Mouse (Mus musculus) CD4-positive helper T cell, adult 2 months (primary cell): ENCODE measurements around the gene Cwc25.
"Not testable (repeated sequence)": the region's sequence is repeated elsewhere in the genome, so short reads cannot be mapped to it uniquely, and the experiment has no call there.

ENCODE experiments used
- DNase-seq: peaks from one replicate; pipeline ENCODE4 v3.0.0-alpha.2; 2012; ENCODE audit warnings: low read depth, missing footprints, low spot score

Cwc25 gene

DNA sequence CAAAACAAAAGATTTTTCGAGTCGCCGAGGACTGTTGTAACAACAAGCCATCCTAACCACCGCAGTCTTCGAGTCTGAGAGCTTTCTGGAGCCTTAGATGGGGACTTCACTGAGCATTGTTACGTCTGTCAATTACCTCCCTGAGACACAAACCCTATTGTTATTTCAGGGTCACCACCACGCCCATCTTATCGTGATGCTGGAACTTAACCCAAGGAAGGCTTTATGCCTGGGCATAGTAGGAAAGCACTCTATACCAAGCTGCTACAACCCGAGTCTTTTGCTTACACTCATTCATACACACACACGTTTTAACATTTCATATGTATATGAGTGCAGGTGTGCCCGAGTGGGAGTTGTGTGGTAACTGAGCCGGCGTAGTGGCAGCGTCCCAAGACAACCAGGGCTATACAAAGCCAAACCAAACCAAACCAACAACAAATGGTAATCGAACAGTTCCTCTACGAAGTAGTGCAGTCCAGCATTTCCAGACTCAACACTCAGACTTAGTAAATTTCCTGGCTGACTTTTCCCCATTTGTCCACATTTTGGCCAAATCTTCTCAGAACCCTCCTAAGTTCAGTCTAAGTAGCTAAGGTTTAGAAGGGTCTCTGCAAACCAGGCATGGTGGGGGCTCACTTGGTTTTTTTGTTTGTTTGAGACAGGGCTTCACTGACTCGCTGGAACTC is 9.6 kb upstream of the Cwc25 start, which contains the start of gene 1700001P01Rik:
Gene 1700001P01Rik, minus strand, starts transcription at position 111 of the 689 bp plus-strand sequence.
- DNase-seq = no peak

DNA sequence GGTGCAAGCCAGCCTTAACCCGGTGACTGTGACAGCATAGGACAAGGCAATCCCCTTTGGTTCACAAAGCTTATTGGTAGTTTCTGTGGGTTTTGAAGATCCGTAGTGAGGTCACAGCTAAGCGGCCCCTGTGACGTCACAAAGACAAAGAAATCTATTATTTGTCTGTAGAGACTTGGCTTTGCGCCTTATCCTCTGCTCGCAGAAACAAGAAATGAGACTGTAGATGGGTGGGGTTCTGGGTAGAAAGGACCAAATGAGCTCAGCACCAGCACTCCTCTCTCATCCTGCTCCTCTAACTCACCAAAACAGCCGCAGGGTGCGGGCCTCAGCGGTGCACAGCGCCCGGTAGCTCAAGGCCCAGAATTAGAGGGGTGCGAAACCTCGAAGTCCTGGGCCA is 8.8 kb upstream of the Cwc25 start:
- DNase-seq = no peak

DNA sequence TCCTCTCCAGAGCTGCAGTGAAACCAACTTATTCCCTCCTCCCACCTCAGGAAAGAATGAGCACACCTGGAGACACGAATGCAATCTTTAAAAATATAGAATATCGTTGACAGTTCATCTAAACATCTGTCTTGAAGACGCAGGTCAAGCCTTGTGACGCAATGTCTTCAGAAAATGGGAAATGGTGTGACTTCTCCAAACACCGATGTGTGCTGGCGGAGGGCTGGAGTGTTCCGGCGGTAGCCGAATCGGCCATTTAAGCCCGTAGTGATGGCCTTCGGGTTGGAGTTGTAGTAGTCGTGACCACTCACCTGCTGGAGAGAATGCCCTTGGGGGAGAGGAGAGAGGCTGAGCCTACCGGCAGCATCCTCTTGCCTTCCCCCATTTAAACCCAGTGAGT is 5.1 kb upstream of the Cwc25 start:
- no peak for DNase-seq

DNA sequence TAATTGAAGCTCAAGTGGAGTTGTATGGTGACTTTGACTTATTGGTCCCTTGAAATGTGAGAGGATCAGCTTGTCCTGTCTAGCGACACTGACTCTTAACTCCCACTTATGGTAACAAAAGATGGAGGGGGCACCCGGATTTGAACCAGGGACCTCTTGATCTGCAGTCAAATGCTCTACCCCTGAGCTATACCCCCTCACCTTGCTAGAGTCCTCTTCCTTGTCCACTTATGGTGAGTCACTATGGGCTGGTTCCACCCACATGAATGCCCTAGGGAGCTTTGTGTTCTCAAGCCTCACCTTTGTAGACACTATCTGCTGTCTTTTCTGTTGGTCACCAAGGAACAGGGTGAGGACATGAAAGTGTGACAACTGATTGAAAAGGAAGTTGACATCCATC is 3.3 kb upstream of the Cwc25 start:
- no peak for DNase-seq

DNA sequence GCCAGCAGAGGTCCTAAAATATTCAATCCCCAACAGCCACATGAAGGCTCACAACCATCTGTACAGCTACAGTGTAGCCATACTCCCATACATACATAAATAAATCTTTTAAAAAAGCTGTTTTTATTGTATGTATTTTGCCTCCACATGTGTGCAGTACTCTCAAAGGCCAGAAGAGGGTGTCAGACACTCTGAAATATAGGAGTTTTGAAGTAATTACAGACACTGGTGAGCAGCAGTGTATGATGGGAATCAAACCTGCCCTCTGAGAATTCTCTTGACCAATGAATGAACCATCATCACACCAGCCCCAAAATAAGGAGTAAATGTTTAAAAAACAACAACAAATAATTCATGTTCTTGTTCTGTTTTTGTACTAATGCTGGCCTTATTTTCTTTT is 4.7 kb downstream of the Cwc25 start:
- no peak for DNase-seq

DNA sequence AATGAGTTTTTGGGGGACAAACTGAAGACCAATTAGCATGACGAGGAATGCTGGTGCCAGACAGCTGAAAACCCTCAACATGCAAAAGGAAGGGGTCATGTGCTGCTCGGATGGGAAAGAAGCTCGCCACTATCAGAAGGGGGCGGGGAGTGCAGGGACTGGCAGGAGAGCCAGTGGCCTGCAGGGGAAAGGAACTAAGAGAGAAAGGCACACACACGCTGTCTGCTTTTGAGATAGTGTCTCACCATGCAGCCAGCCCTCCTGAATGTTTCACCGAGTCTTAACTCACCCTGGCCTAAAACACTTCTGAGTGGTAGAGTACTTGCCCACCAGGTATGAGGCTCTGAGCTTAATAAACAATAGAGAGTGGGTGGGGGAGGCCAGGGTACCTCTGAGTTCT is 7.4 kb downstream of the Cwc25 start:
- DNase-seq = no peak

DNA sequence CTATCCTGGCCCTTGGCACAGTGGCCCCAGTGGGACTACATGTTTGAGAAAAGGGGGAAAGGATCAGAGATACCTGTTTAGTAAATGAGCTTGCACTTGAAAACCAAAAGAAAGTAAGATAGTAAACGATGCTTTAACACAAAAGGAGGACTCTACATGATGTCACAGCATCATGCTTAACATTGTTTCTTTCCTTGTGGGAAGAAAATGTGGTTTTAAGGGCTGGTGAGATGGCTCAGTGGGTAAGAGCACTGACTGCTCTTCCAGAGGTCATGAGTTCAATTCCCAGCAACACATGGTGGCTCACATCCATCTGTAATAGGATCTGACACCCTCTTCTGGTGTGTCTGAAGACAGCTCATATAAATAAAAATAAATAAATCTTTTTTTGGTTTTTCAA is 8.2 kb downstream of the Cwc25 start:
- DNase-seq = no peak

DNA sequence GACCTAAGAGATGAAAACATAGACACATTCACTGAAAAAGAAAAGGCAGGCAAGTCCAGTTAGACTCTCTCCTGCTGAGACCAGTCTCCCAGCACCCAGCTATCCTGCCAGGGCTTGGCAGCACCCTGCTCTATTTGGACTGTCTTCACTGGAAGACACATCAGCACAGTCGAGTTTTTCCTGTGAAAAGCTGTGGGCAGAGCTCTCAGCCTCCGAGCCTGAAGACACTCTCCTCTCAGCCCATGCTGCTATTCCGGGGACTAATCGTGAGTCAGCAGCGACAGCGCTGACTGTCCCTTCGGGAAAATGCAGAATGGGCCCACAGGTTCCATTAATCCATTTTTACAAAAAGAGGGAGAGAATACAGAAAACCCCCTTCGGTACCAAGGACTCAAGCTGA is 13.1 kb downstream of the Cwc25 start:
- DNase-seq = no peak

DNA sequence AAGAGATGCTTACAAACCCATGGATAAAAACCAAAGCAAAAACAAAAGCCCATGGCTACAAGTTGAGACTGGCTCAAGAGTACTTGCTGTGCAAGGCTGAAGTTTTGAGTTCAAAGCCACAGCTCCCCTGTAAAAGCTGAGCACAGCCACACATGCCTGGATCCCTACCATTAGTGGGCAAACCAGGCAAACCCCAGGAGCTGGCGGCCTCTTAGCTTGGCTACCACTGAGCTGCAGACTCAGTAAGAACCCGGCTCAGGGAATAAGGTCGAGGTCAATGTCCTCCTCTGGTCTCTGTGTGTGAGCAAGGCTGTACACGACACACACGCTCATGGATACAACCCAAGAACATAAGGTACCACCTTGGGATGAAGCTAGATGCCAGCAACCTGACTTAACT is 17.9 kb downstream of the Cwc25 start:
- no peak for DNase-seq

DNA sequence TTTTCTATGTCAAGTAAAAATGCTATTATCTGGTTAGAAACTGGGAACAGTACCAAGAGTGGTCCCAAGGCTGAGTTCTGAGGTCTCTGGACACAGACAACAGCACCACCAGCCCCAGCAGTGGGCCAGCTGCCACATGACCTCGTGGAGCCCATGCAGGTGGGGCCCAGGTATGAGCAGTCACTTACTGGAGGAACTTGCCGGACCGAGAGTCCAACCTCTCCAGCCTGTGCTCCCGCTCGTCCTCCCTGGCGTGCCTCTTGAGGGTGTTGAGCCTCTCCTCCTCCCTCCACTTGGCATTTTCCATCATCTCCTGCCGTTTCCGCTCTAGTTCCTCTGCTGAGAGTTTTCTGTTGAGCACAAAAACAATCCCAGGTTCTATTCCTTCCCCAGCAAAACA is 18.6 kb downstream of the Cwc25 start:
- DNase-seq = no peak

DNA sequence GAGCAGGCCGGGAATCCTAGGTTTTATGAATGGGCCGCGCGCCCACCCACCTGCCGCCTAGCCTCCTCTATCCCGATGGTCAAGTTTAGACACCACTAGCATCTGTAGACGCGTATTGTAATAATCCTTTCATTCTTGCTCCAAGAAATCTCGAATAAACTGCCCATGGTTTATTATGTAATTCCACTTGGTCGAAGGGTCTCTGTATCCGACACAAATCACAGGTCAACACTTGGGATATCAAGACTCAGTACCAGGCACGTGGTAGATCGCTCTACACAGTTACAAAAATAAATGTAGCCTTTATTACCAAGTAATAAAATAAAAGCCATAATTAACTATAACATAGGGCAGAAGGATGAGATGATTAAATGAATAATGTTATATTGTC is 21.0 kb downstream of the Cwc25 start:
- no peak for DNase-seq

DNA sequence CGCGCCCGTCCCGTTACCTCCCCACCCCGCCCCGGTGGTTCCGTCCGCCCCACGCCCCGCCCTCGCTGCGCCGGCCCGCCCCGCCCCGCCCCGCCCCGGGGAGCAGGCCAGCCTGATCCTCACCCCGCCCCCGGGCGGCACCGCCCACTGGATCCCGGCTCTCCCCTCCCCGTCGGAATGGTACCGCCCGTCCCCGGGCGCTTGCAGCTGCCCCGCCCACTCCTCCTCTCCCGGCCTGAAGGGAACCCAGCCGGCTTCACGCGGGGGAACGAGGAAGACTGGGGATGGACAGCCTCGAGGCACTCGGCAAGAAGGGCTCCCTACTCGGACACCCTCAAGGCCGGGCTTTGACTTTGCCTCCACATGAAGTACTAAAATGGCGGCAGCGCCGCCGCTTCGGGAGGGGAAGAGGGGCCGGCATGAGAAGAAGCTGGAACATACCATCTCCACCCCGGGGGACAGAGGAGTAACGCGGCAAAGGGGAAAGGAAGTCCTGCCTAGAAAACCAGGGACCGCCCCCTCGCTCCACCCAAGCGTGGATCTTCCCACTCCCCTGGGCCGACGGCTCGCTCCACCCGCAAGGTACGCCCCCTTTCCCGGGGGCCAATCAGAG is 21.5 kb downstream of the Cwc25 start:
- DNase-seq = peak; percentile 99

DNA sequence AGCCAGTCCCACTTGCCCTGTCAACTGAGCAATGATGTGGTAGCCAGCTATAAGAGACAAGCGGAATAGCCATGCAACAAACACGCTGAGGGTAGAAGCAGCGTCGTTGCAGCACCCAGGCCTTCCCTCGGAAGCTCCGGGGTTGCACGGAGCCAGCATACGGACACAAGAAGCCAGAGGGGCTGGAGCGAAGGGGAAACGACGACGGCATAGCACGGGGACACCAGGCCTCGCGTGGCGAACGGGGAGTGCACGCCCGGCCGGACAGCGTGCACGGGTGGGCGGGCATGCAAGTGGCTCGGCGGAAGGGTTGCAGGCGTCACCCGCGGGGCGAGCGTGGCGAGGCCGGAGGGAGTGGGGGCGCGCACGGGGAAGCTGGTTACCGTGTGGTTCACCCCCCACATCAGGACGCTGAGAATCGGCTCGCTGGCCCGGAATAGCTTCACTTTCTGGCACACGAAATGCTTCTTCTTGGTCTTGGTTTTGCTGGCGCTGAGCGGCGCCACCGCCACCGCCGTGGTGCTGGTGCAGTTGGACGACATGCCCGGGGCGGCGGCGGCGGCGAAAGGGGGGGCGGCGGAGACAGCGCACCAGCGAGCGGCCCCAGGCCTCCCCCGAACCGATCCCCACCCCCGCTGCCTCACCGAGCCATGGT is 22.2 kb downstream of the Cwc25 start, which contains the start of gene Pip4k2b:
Gene Pip4k2b, minus strand, starts transcription at position 642 of the 655 bp plus-strand sequence.
- no peak for DNase-seq

DNA sequence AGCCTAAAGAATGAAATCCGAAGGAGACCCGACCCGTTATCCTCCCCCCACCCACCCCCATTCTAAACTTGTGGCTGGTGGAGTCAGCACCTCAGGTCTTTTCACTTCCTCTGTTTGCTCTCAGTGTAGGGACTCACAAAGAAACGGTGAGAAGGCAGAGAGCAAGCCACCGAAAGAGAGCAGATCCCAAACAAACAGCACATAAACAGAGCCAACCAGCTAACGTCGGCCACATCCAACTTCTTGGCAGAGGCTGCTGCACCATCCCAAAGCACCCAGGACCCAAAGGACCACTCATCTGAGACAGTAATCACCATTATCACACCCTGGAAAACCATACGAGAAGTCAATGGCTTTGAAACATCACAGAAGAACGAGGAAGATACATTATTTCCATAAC is 22.9 kb downstream of the Cwc25 start:
- DNase-seq = no peak

DNA sequence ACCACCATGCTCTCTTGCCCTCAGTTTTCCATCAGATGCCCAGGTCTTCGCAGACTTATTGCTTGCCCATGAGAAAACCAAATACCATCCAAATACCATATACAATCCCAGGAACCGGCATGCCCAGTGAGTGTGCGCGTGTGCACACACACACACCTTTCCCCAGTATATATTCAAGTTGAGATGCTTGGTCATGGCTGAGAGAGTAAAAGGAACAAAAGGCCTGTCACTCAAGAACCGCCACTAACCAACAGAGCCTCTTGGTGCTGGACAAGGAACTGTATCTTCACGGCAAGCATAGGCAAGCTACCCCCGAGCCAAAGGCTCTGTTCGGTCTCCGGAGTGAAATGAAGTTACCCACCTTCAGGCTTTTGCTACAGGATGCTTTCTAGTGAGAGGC is 23.8 kb downstream of the Cwc25 start:
- DNase-seq = no peak

DNA sequence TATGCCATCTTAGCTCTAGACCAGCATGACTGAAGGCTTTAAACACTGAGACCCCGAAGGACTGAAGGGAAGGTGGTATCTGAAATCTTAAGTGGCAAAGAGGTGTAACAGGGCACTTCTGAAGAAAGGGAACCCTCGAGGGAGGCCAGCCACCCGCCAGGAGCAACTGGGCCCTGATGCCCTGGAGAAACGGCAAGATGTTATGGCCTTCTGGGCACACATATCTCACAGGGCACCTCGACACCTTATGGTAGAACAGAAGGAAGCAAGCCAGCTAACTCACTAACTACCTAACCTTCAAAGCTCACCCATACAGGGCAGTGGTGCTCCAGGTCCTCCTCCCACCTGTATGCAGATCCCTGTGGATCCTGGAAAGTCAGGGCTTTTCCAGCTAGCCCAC is 24.2 kb downstream of the Cwc25 start:
- DNase-seq = no peak

DNA sequence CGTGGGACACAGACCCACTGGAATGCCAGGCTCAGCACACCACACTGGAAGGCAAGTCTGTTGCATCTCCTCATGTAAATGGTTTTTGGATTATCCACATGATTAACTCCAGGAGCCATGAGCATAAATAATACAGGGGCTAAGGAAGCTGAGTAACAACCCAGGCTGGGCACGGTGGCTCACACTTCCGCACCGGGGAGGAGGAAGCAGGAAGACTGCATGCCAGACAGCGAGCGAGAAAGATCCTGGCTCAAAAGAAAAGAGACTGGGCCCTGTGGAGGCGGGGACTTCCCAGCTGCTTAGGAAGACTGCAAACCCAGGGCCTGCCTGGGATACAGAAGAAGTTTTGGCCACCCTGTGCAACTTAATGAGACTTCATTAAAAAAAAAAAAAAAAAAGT is 26.2 kb downstream of the Cwc25 start:
- DNase-seq = peak; percentile 42

DNA sequence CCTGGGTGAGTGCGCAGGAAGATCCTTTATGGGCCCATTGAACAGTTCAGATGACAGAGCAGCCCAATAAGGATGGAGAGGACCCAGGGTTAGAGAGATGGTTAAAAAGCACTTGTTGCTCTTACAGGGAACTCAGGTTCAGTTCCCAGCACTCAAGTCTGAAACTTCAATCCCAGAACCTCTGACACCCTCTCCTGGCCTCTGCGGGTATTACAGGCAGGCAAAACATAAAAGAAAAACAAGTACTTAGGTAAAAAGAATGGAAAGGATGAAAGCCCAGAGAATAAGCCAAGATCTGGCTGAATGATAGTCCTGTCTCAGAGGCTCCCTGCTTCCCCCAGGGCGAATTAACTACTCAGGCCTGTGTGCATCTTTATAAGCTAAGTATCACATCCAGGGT is 27.2 kb downstream of the Cwc25 start:
- peak; percentile 31 for DNase-seq

DNA sequence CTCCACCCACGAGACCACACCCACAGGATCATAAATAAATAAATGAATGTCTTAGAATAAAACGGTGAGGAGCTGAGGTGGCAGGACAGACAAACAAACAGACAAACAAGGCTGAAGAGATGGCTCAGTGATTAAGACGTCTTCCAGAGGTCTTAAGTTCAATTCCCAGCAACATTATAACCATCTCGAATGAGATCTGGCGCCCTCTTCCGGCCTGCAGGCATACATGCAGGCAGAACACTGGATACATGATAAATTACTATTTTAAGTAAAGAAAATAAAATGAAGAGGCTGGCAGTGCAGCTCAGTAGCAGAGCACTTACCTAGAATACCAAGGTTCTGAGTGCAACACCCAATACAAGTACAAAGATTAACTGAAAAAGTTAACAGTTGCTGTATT is 27.7 kb downstream of the Cwc25 start:
- DNase-seq = peak; percentile 49

DNA sequence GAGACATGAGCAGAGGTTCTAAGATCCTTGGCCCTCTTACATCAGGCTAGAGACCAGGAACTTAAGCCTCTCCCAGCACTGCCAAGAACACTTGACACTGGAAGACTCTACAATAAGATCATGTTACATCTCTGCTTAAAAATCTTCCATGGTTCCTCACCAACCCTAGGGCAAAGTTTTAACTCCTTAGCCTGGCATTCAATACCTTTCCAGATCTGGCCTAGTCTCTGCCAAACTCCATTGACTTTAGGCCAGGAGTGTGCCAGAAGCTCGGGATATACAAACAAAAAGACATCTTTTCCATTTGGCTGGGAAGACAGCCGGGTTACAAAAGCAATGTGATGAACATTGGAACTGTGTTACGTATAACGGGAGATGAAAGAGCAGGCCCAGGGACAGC is 28.8 kb downstream of the Cwc25 start:
- no peak for DNase-seq

DNA sequence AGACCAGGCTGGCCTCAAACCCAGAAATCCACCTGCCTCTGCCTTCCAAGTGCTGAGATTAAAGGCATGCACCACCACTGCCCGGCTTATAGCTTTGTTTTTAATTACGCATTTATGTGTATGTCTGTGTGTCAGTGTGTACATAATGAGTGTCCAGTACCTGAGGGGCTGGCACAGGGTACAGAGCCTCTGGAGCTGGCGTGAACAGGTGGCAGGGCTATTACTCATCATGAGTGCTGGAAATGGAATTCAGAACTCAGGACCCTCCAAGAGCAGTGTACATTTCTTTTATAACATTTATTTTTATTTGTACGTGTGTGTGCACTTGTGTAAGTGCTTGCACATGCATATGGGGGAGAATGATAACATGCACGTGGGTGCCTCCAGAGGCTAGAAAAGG is 29.7 kb downstream of the Cwc25 start:
- no peak for DNase-seq

DNA sequence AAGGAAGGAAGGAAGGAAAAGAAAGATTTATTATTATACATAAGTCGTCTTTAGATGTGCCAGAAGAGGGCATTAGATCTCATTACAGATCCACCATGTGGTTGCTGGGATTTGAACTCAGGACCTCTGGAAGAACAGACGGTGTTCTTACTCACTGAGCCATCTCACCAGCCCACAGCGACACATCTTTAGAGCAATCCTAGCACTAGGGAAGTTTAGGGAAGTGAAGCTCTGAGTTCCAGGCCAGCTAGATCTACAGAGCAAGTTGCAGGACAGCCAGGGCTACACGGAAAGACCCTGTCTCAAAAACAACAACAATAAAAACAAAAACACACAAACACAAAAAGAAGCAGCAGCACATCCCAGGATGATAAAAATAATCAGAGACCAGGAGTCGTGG is 31.5 kb downstream of the Cwc25 start:
- DNase-seq = not testable (repeated sequence)

DNA sequence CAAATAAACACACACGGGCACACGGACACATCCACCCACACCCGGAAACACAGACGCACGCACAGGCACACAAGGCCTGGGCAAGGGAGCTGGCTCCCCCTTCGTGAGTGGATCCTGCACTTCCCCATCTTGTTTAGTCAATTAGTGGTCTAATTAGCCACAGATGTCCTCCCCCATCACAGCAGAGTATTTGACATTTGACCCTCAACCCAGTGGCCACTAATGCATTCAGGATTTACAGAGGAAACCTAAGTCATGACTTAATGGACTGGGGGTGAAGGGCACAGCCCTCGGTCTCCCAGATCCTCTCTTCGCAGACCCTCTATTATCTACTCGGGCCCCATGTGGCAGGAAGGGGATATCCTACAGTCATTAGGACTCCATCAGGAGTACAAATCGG is 32.7 kb downstream of the Cwc25 start:
- no peak for DNase-seq
